Mouse (Mus musculus) cerebellum, postnatal 10 days (tissue): ENCODE results near the gene Msto1.
"Not testable (repeated sequence)": the region's sequence is repeated elsewhere in the genome, so short reads cannot be mapped to it uniquely, and the experiment has no call there.

ENCODE experiments used
- DNase-seq, 2 experiments: peaks; one replicate each; pipeline ENCODE4 v3.0.0; 2021; ENCODE audit warnings: mixed read lengths in 2 of 2

The Msto1 gene

GRCm38 (mm10) chr3:88913511-88914383 is at the start of gene Msto1:
Gene Msto1 (minus strand): TSS chr3:88913999.
- peak; percentile 95 for DNase-seq

GRCm38 (mm10) chr3:88963211-88963610 is 49.4 kb upstream of the Msto1 start:
- DNase-seq: not testable (repeated sequence)

- DNase-seq: no peak
These were observed 39.9 kb upstream of the Msto1 start for GRCm38 (mm10) chr3:88953736-88954135.

GRCm38 (mm10) chr3:88953246-88953645 is 39.4 kb upstream of the Msto1 start:
- no peak for DNase-seq

- no peak for DNase-seq
These were observed 37.6 kb upstream of the Msto1 start for GRCm38 (mm10) chr3:88951327-88951800.

- DNase-seq: peak in 1 of 2 experiments; percentile 91
These were observed 37.0 kb upstream of the Msto1 start, which contains the start of the genes Ash1l and Dap3 for GRCm38 (mm10) chr3:88950576-88951326. Gene Ash1l (plus strand): TSS chr3:88950622. Gene Dap3 (minus strand): TSS chr3:88951181.

GRCm38 (mm10) chr3:88949786-88950575 is 36.2 kb upstream of the Msto1 start:
- DNase-seq: peak; percentile 96 to 98

- DNase-seq: no peak
These were observed 30.3 kb upstream of the Msto1 start for GRCm38 (mm10) chr3:88944109-88944508.

- DNase-seq: no peak
These were observed 28.6 kb upstream of the Msto1 start for GRCm38 (mm10) chr3:88942316-88942880.

GRCm38 (mm10) chr3:88939749-88940148 is 25.9 kb upstream of the Msto1 start:
- peak; percentile 14 to 72 for DNase-seq

- DNase-seq: peak in 1 of 2 experiments; percentile 22
These were observed 25.3 kb upstream of the Msto1 start for GRCm38 (mm10) chr3:88939071-88939470.

- DNase-seq: no peak
These were observed 15.7 kb upstream of the Msto1 start for GRCm38 (mm10) chr3:88929501-88929900.

- DNase-seq: no peak
These were observed 11.9 kb upstream of the Msto1 start for GRCm38 (mm10) chr3:88925651-88926050.

GRCm38 (mm10) chr3:88923989-88924591 is 10.3 kb upstream of the Msto1 start:
- DNase-seq: peak; percentile 20 to 30

GRCm38 (mm10) chr3:88921411-88921810 is 7.6 kb upstream of the Msto1 start:
- DNase-seq: no peak

GRCm38 (mm10) chr3:88918981-88919380 is 5.2 kb upstream of the Msto1 start:
- DNase-seq: peak in 1 of 2 experiments; percentile 29

GRCm38 (mm10) chr3:88914384-88914810 is 598 bp upstream of the Msto1 start:
- no peak for DNase-seq

- DNase-seq: no peak
These were observed 1.2 kb downstream of the Msto1 start for GRCm38 (mm10) chr3:88912585-88912984.

GRCm38 (mm10) chr3:88906393-88907159 is 7.2 kb downstream of the Msto1 start:
- no peak for DNase-seq

GRCm38 (mm10) chr3:88905741-88906140 is 8.1 kb downstream of the Msto1 start:
- DNase-seq: no peak

- no peak for DNase-seq
These were observed 8.6 kb downstream of the Msto1 start for GRCm38 (mm10) chr3:88905209-88905608.
